Mouse (Mus musculus) heart, embryonic 11.5 days (tissue): ENCODE measurements at regions not wholly inside any gene's neighbourhood (a gene's known extent, or its start where the extent isn't known, plus 50 kb on each side); places are given as distances from the start of the nearest gene placed in this dataset.

Experiments
- ATAC-seq: fragments of 200-750 bp; cut with Nextera tagmentation; replicated peaks from 2 replicates; pipeline ENCODE4 v1.8.0; 2017; ENCODE audit warnings: moderate library complexity; ENCODE audit not compliant: insufficient number of reproducible peaks, low FRiP score, low TSS enrichment
- H3K27ac ChIP-seq: fragments of 300-500 bp; sonication (generic); 2 replicates; pipeline ENCODE4 v1.5.1; 2014; ENCODE audit warnings: mild to moderate bottlenecking, low read depth, low read length
- H3K27me3 ChIP-seq: fragments of 300-500 bp; sonication (generic); 2 replicates; pipeline ENCODE4 v1.6.1; 2014; ENCODE audit warnings: mild to moderate bottlenecking, low read length, mixed read lengths; ENCODE audit not compliant: control insufficient read depth, insufficient read depth
- H3K36me3 ChIP-seq: fragments of 300-500 bp; sonication (generic); 2 replicates; pipeline ENCODE4 v1.6.1; 2014; ENCODE audit warnings: mild to moderate bottlenecking, low read length, moderate library complexity, mixed read lengths; ENCODE audit not compliant: control insufficient read depth, insufficient read depth
- H3K4me1 ChIP-seq: fragments of 300-500 bp; sonication (generic); 2 replicates; pipeline ENCODE4 v1.6.1; 2014; ENCODE audit warnings: low read length; ENCODE audit not compliant: control insufficient read depth, insufficient read depth
- H3K4me2 ChIP-seq: fragments of 300-500 bp; sonication (generic); 2 replicates; pipeline ENCODE4 v1.6.1; 2014; ENCODE audit warnings: mild to moderate bottlenecking, moderate library complexity
- H3K4me3 ChIP-seq: fragments of 300-500 bp; sonication (generic); 2 replicates; pipeline ENCODE4 v1.5.1; 2014; ENCODE audit warnings: low read depth, low read length
- H3K9ac ChIP-seq: fragments of 300-500 bp; sonication (generic); 2 replicates; pipeline ENCODE4 v1.6.1; 2014; ENCODE audit warnings: mild to moderate bottlenecking, low read depth, low read length, moderate library complexity
- H3K9me3 ChIP-seq: fragments of 300-500 bp; sonication (generic); replicated peaks from 2 replicates; pipeline ENCODE4 v1.6.1; 2016; ENCODE audit warnings: low read length; ENCODE audit not compliant: control insufficient read depth
- whole genome bisulfite sequencing: fragments of 180-500 bp; shearing (Covaris S2); extraction: QIAGEN DNeasy Blood & Tissue Kit; methylation state at CpG from one replicate; pipeline ENCODE4 v1.1.7; 2014; ENCODE audit not compliant: insufficient replicate concordance; 5-methylcytosine and 5-hydroxymethylcytosine counted together

- Histone ChIP-seq H3K4me1 (no peaks in the 10 kb centered on the region), H3K36me3 (no peaks in the 10 kb centered on the region), H3K9ac (no peak overlapping the region), H3K4me3 (no peak overlapping the region), H3K4me2 (no peak overlapping the region), H3K27ac (no peak overlapping the region), H3K27me3 (no peaks in the 10 kb centered on the region), H3K9me3 (no peaks in the 10 kb centered on the region)
- no peak for ATAC-seq
- 50% methylated on average over 3 of the region's 3 CpGs for WGBS
Measured at GRCm38 (mm10) chr4:74466081-74466480, 223.8 kb downstream of the Kdm4c start.

GRCm38 (mm10) chr4:74512489-74512888 is 270.2 kb downstream of the Kdm4c start:
- H3K4me2 ChIP-seq: no peak overlapping the region
- no peak overlapping the region for H3K9ac ChIP-seq
- no peak for ATAC-seq
- H3K9me3 ChIP-seq: no peaks in the 10 kb centered on the region
- H3K27ac ChIP-seq: no peak overlapping the region
- WGBS: 84% methylated on average over 5 of the region's 5 CpGs
- H3K4me1 ChIP-seq: no peaks in the 10 kb centered on the region
- no peaks in the 10 kb centered on the region for H3K36me3 ChIP-seq
- no peak overlapping the region for H3K4me3 ChIP-seq
- H3K27me3 ChIP-seq: no peaks in the 10 kb centered on the region

GRCm38 (mm10) chr4:74553888-74554287 is 311.6 kb downstream of the Kdm4c start:
- 72% methylated on average over 1 of the region's 1 CpGs for WGBS
- no peaks in the 10 kb centered on the region for H3K36me3 ChIP-seq
- no peaks in the 10 kb centered on the region for H3K27me3 ChIP-seq
- H3K9ac ChIP-seq: no peak overlapping the region
- H3K4me3 ChIP-seq: no peak overlapping the region
- H3K4me1 ChIP-seq: no peaks in the 10 kb centered on the region
- H3K4me2 ChIP-seq: no peak overlapping the region
- H3K9me3 ChIP-seq: no peaks in the 10 kb centered on the region
- ATAC-seq: no peak
- H3K27ac ChIP-seq: no peak overlapping the region

- Histone ChIP-seq H3K4me3 (no peak overlapping the region), H3K9me3 (no peaks in the 10 kb centered on the region), H3K36me3 (no peaks in the 10 kb centered on the region), H3K27ac (no peak overlapping the region), H3K4me1 (no peaks in the 10 kb centered on the region), H3K9ac (no peak overlapping the region), H3K27me3 (no peaks in the 10 kb centered on the region), H3K4me2 (no peak overlapping the region)
- WGBS: 28% methylated on average over 2 of the region's 2 CpGs
- no peak for ATAC-seq
Measured at GRCm38 (mm10) chr4:74563565-74563964, 321.3 kb downstream of the Kdm4c start.

GRCm38 (mm10) chr4:74586400-74586799 is 344.1 kb downstream of the Kdm4c start:
- no peaks in the 10 kb centered on the region for H3K4me1 ChIP-seq
- no peaks in the 10 kb centered on the region for H3K9me3 ChIP-seq
- H3K27ac ChIP-seq: no peak overlapping the region
- no peak overlapping the region for H3K4me3 ChIP-seq
- H3K4me2 ChIP-seq: no peak overlapping the region
- ATAC-seq: no peak
- 74% methylated on average over 1 of the region's 1 CpGs for WGBS
- no peaks in the 10 kb centered on the region for H3K36me3 ChIP-seq
- no peaks in the 10 kb centered on the region for H3K27me3 ChIP-seq
- H3K9ac ChIP-seq: no peak overlapping the region

- Histone ChIP-seq H3K27me3 (no peaks in the 10 kb centered on the region), H3K9ac (no peak overlapping the region)
- ATAC-seq: no peak
Measured at GRCm38 (mm10) chr4:74587125-74587524, 344.8 kb downstream of the Kdm4c start.

GRCm38 (mm10) chr4:74588761-74589160 is 346.5 kb downstream of the Kdm4c start:
- H3K27ac ChIP-seq: no peak overlapping the region
- no peaks in the 10 kb centered on the region for H3K9me3 ChIP-seq
- no peak overlapping the region for H3K4me3 ChIP-seq
- H3K27me3 ChIP-seq: no peaks in the 10 kb centered on the region
- no peak for ATAC-seq
- no peaks in the 10 kb centered on the region for H3K36me3 ChIP-seq
- H3K4me2 ChIP-seq: no peak overlapping the region
- no peak overlapping the region for H3K9ac ChIP-seq
- H3K4me1 ChIP-seq: no peaks in the 10 kb centered on the region

More at GRCm38 (mm10) chr4:74587125-74587524, 344.8 kb downstream of the Kdm4c start:
- Histone ChIP-seq H3K4me1 (no peaks in the 10 kb centered on the region), H3K36me3 (no peaks in the 10 kb centered on the region), H3K9me3 (no peaks in the 10 kb centered on the region), H3K27ac (no peak overlapping the region), H3K4me2 (no peak overlapping the region), H3K4me3 (no peak overlapping the region)

- 38% methylated on average over 3 of the region's 3 CpGs for WGBS
- Histone ChIP-seq H3K4me3 (no peak overlapping the region), H3K36me3 (no peaks in the 10 kb centered on the region), H3K4me2 (no peak overlapping the region), H3K27ac (no peak overlapping the region), H3K4me1 (no peaks in the 10 kb centered on the region), H3K27me3 (no peaks in the 10 kb centered on the region), H3K9me3 (no peaks in the 10 kb centered on the region), H3K9ac (no peak overlapping the region)
- peak; percentile 63; the same call in 1 of the 2 replicates for ATAC-seq
Measured at GRCm38 (mm10) chr4:74613032-74613431, 370.7 kb downstream of the Kdm4c start.
